Mouse (Mus musculus): Measurements from ENCODE around the gene Ilk. TPM values are rescaled to one million over a fixed set of nuclear protein-coding genes. Genes with fewer than 3 reads are reported as not detected.
A peak's percentile ranks its signal among the peaks of the same experiment; 100 is the strongest.
"Not testable (repeated sequence)": the region's sequence is repeated elsewhere in the genome, so short reads cannot be mapped to it uniquely, and the experiment has no call there.

Ilk gene
- polyA plus RNA-seq, 1 experiment = 90.7 TPM

- no peak for DNase-seq (ENCODE audit: low read depth, low spot score)
- 90% methylated on average over 9 of the region's 9 CpGs for whole genome bisulfite sequencing
These were observed 5.6 kb downstream of the Ilk start for GRCm38 (mm10) chr7:105741978-105742377.

GRCm38 (mm10) chr7:105742539-105743215, 6.3 kb downstream of the Ilk start:
- WGBS = 52% methylated on average over 7 of the region's 7 CpGs
- DNase-seq (ENCODE audit: low read depth, low spot score) = not testable (repeated sequence)

GRCm38 (mm10) chr7:105743246-105743925, 7.0 kb downstream of the Ilk start:
- DNase-seq (ENCODE audit: low read depth, low spot score) = not testable (repeated sequence)
- 28% methylated on average over 20 of the region's 20 CpGs for WGBS

- under 1% methylated on average over 67 of the region's 67 CpGs for whole genome bisulfite sequencing
- DNase-seq (ENCODE audit: low read depth, low spot score) = peak; percentile 73
These were observed 7.7 kb downstream of the Ilk start, which contains the start of gene Taf10 for GRCm38 (mm10) chr7:105743926-105744590. Gene Taf10, minus strand, starts transcription at chr7:105744361.

GRCm38 (mm10) chr7:105747776-105748175, 11.4 kb downstream of the Ilk start:
- DNase-seq (ENCODE audit: low read depth, low spot score) = no peak
- WGBS = 78% methylated on average over 2 of the region's 2 CpGs

- 14% methylated on average over 20 of the region's 20 CpGs for WGBS
- peak; percentile 78 for DNase-seq (ENCODE audit: low read depth, low spot score)
These were observed 15.4 kb downstream of the Ilk start, which contains the start of gene Tpp1 for GRCm38 (mm10) chr7:105751491-105752433. Gene Tpp1, minus strand, starts transcription at chr7:105752235.

GRCm38 (mm10) chr7:105752716-105753115, 16.3 kb downstream of the Ilk start:
- DNase-seq (ENCODE audit: low read depth, low spot score) = no peak
- WGBS = 87% methylated on average over 2 of the region's 2 CpGs

GRCm38 (mm10) chr7:105753281-105753680, 16.9 kb downstream of the Ilk start:
- no peak for DNase-seq (ENCODE audit: low read depth, low spot score)
- WGBS = 88% methylated on average over 10 of the region's 10 CpGs

- 39% methylated on average over 51 of the region's 51 CpGs for WGBS
- DNase-seq (ENCODE audit: low read depth, low spot score) = no peak
These were observed 25.6 kb downstream of the Ilk start for GRCm38 (mm10) chr7:105761813-105762484.

DNA sequence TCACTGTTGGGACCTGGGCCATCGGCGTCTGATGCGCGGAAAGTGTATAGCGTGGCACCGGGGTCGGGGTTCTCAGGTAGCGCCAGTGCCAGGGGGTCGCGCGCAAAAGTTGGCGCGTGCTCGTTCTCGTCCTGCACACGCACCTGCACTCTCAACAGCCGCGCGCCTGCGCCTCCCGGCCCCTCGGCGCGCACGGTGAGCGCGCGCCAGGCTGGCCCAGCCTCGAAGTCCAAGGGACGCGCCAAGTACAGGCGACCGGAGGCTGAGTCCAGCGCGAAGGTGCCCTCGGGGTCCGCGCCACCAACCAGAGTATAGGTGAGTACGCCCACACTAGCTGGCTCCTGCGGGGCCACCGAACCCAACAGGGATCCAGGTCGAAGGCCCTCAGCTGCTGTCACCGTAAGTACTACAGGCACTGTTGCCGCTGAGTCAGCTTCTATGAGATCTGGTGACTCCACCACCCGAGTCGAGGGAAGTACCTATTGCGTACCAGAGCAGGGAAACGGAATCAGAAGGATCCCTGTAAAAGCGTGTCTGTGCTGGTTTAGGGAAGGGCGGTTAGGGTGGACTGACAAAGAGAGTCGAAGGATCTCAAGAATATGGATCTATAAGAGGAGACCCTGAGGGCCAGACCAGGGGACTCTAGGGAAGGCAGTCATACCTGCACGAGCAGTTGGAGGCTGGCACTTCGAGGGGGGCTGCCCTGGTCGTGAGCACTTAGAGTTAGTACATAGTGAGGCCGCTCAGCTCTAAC, 26.3 kb downstream of the Ilk start:
- no peak for DNase-seq (ENCODE audit: low read depth, low spot score)
- 36% methylated on average over 55 of the region's 55 CpGs for WGBS

DNA sequence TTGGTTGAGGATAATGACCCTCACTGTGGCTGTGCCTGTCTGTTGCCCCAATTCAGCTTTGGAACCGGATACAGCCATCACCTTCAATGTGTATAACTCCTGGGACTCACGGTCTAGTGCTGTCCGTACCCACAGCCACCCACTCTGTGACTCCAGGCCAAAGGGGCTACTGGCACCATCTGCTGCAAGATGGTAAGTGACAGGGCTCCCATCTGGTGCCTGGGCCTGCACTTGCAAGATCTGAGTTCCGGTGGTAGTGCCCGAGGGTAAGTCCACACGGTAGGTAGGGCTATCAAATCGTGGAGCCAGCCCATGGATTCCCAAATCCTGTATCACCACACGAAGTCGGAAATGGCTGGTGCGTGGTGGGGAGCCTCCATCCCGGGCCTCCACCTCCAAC, 27.9 kb downstream of the Ilk start:
- no peak for DNase-seq (ENCODE audit: low read depth, low spot score)
- 93% methylated on average over 11 of the region's 11 CpGs for WGBS

- WGBS = 27% methylated on average over 6 of the region's 6 CpGs
- DNase-seq (ENCODE audit: low read depth, low spot score) = no peak
These were observed 31.4 kb downstream of the Ilk start for GRCm38 (mm10) chr7:105767729-105768165.

GRCm38 (mm10) chr7:105769959-105770358, 33.6 kb downstream of the Ilk start:
- DNase-seq (ENCODE audit: low read depth, low spot score) = no peak
- WGBS = 72% methylated on average over 3 of the region's 3 CpGs

GRCm38 (mm10) chr7:105772331-105772730, 35.9 kb downstream of the Ilk start:
- WGBS = 94% methylated on average over 15 of the region's 15 CpGs
- no peak for DNase-seq (ENCODE audit: low read depth, low spot score)

DNA sequence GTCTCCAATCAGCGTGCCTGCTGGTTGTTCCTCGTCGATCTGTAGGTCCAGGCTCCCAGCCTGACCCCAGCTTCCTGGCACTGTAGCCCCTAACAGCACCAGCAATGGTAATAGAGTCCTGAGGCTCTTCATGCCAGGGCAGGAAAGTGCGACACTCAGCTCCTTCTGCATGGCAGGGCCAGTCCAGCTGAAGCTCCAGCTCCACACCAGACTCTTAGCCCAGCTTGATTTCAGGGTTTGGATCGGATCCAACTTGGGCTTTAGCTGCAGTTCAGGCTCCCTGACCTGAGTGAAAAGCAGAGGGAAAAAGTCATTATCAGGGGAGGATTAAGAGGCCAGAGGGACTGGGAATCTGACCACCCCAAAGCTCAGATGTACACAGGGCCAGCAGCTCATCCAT, 36.6 kb downstream of the Ilk start:
- WGBS = 79% methylated on average over 5 of the region's 5 CpGs
- DNase-seq (ENCODE audit: low read depth, low spot score) = no peak

DNA sequence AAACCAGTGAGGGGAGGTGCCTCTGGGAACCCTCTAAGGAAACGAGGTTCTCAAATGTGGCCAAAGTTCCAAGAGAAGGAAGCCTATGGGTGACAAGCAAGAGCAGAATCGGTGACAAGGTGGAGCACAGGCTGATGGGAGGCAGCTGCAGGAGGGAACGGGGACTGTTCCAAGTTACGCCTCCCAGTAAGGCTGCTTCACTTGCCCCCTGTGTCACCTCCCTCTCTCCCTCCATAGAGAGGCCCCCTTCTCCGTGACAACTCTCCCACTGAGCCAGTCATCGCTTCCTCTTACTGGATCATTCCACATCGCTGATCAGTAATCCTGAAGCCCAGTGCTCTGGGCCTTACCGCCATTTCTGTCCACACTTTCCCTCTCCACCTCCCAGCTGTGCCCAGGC, 38.3 kb downstream of the Ilk start:
- DNase-seq (ENCODE audit: low read depth, low spot score) = no peak
- 61% methylated on average over 8 of the region's 8 CpGs for WGBS

- DNase-seq (ENCODE audit: low read depth, low spot score) = no peak
- WGBS = 74% methylated on average over 2 of the region's 2 CpGs
These were observed 39.6 kb downstream of the Ilk start for GRCm38 (mm10) chr7:105776026-105776425.

DNA sequence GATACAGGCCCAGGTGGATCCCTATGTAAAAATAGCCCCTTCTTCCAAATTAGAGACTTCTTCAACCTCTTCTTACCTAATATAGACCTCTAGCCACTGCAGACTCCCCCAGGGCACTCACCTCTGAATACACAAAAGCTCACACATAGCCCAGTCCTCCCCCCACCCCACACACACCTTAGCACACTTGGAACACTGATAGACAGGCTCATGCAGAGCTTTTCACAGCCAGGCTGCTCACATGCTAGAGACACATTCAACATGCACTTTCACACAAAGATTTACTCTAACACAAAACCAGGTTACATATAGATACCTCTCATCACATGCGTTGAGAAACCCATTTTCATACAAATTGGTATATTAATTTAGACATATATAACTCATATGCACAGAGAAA, 40.9 kb downstream of the Ilk start:
- DNase-seq (ENCODE audit: low read depth, low spot score) = no peak
- WGBS = 77% methylated on average over 1 of the region's 1 CpGs
